Mouse (Mus musculus) lung, embryonic 14.5 days (tissue): ENCODE measurements around the gene Crk. TPM values are rescaled to one million over a fixed set of nuclear protein-coding genes. Genes with fewer than 3 reads are reported as not detected.

Experiments used
- ATAC-seq: fragments of 200-750 bp; cut with Nextera tagmentation; 2 replicates; pipeline ENCODE4 v1.8.0; 2017; ENCODE audit warnings: mild to moderate bottlenecking, moderate TSS enrichment, moderate library complexity; ENCODE audit not compliant: insufficient read depth
- DNase-seq: peaks from one replicate; pipeline ENCODE4 v3.0.0-alpha.2; 2015
- H3K27ac ChIP-seq: fragments of 300-500 bp; sonication (generic); 2 replicates; pipeline ENCODE4 v1.5.1; 2014; ENCODE audit warnings: low read depth, mild to moderate bottlenecking, moderate library complexity
- H3K27me3 ChIP-seq: fragments of 300-500 bp; sonication (generic); 2 replicates; pipeline ENCODE4 v1.6.1; 2014; ENCODE audit warnings: low read length, control low read depth; ENCODE audit not compliant: insufficient read depth
- H3K36me3 ChIP-seq: fragments of 300-500 bp; sonication (generic); 2 replicates; pipeline ENCODE4 v1.6.1; 2014; ENCODE audit warnings: control low read depth; ENCODE audit not compliant: insufficient read depth
- H3K4me1 ChIP-seq: fragments of 300-500 bp; sonication (generic); 2 replicates; pipeline ENCODE4 v1.6.1; 2014; ENCODE audit warnings: antibody characterized with exemption, control low read depth; ENCODE audit not compliant: insufficient read depth
- H3K4me2 ChIP-seq: fragments of 300-500 bp; sonication (generic); 2 replicates; pipeline ENCODE4 v1.6.1; 2014; ENCODE audit warnings: mild to moderate bottlenecking
- H3K4me3 ChIP-seq: fragments of 300-500 bp; sonication (generic); 2 replicates; pipeline ENCODE4 v1.5.1; 2014; ENCODE audit warnings: low read depth, low read length
- H3K9ac ChIP-seq: fragments of 300-500 bp; sonication (generic); 2 replicates; pipeline ENCODE4 v1.6.1; 2014
- H3K9me3 ChIP-seq: fragments of 300-500 bp; sonication (generic); 2 replicates; pipeline ENCODE4 v1.6.1; 2016; ENCODE audit warnings: low read depth, low read length, control low read depth
- CTCF ChIP-seq: IDR thresholded peaks from 2 replicates; pipeline ENCODE4 v1.5.1; 2016; ENCODE audit warnings: antibody characterized with exemption, low read depth
- WGBS: fragments of 180-500 bp; shearing (Covaris S2); extraction: QIAGEN DNeasy Blood & Tissue Kit; methylation state at CpG from one replicate; pipeline ENCODE4 v1.1.7; 2014; 5-methylcytosine and 5-hydroxymethylcytosine counted together
- polyA plus RNA-seq: library from polyadenylated mRNA; unstranded; fragments of >200 nt; fragmentation: Nextera tagmentation; extraction: Ambion mirVana; gene quantifications from 2 replicates; pipeline ENCODE4 v1.2.1, GENCODE M21; 2014

The Crk gene
- polyA plus RNA-seq = 109 and 116 TPM in 2 replicates

GRCm38 (mm10) chr11:75678747-75679438, at the start of gene Crk:
Gene Crk, plus strand, starts transcription at chr11:75679259.
- peak within 1 kb of the TSS; percentile 82 for H3K4me2 ChIP-seq
- TF ChIP-seq CTCF = no peak
- DNase-seq = peak; percentile 100

GRCm38 (mm10) chr11:75630098-75630497, 49.0 kb upstream of the Crk start:
- Histone ChIP-seq H3K4me2 (peak overlapping the region; percentile 70), H3K27ac (peak overlapping the region; percentile 86), H3K4me1 (no peaks in the 10 kb centered on the region), H3K36me3 (peaks cover 34% of the 10 kb centered on the region), H3K27me3 (no peaks in the 10 kb centered on the region), H3K9me3 (no peaks in the 10 kb centered on the region), H3K4me3 (peak overlapping the region; percentile 64), H3K9ac (peak overlapping the region; percentile 69)
- DNase-seq = no peak
- no peak; the same call in 1 of the 2 replicates for ATAC-seq
- WGBS = 7% methylated on average over 5 of the region's 5 CpGs
- no peak for TF ChIP-seq CTCF

More at GRCm38 (mm10) chr11:75678747-75679438, at the start of gene Crk:
- peak; percentile 97 for ATAC-seq
- Histone ChIP-seq H3K27ac (peak within 1 kb of the TSS; percentile 94), H3K36me3 (peaks cover 10% of the 10 kb centered on the region), H3K27me3 (no peaks in the 10 kb centered on the region), H3K9ac (peak within 1 kb of the TSS; percentile 96), H3K9me3 (no peaks in the 10 kb centered on the region), H3K4me1 (0 out of 2 replicates have a peak, but pooled peaks cover 8% of the 10 kb centered on the region), H3K4me3 (peak within 1 kb of the TSS; percentile 100)
- WGBS = 0% methylated on average over 53 of the region's 55 CpGs

- Histone ChIP-seq H3K27me3 (no peaks in the 10 kb centered on the region), H3K4me3 (peak within 1 kb of the TSS; percentile 64), H3K4me2 (peak within 1 kb of the TSS; percentile 70), H3K27ac (peak within 1 kb of the TSS; percentile 86), H3K9ac (peak within 1 kb of the TSS; percentile 69), H3K9me3 (no peaks in the 10 kb centered on the region), H3K36me3 (peaks cover 27% of the 10 kb centered on the region), H3K4me1 (no peaks in the 10 kb centered on the region)
- peak; percentile 99 for DNase-seq
- TF ChIP-seq CTCF = no peak
- ATAC-seq = peak; percentile 99
- WGBS = under 1% methylated on average over 53 of the region's 53 CpGs
These were observed 48.3 kb upstream of the Crk start, which contains the start of gene Inpp5k for GRCm38 (mm10) chr11:75630645-75631229. Gene Inpp5k, plus strand, starts transcription at chr11:75630988.

- Histone ChIP-seq H3K4me3 (peak overlapping the region; percentile 64), H3K27ac (no peak overlapping the region), H3K27me3 (no peaks in the 10 kb centered on the region), H3K4me2 (peak overlapping the region; percentile 70), H3K9me3 (no peaks in the 10 kb centered on the region), H3K4me1 (no peaks in the 10 kb centered on the region), H3K9ac (peak overlapping the region; percentile 69), H3K36me3 (peaks cover 18% of the 10 kb centered on the region)
- DNase-seq (peak; percentile 61), ATAC-seq (no peak)
- peak; percentile 54 for TF ChIP-seq CTCF
- 5% methylated on average over 13 of the region's 13 CpGs for WGBS
These were observed 47.4 kb upstream of the Crk start for GRCm38 (mm10) chr11:75631561-75632225.

- no peak overlapping the region for H3K9ac ChIP-seq
- ATAC-seq = no peak
- WGBS = 88% methylated on average over 5 of the region's 5 CpGs
These were observed 46.1 kb upstream of the Crk start for GRCm38 (mm10) chr11:75632921-75633320.

GRCm38 (mm10) chr11:75634801-75635200, 44.3 kb upstream of the Crk start:
- H3K4me2 ChIP-seq = no peak overlapping the region
- H3K9ac ChIP-seq = no peak overlapping the region
- WGBS = 67% methylated on average over 3 of the region's 3 CpGs
- no peak overlapping the region; the same call in 1 of the 2 replicates for H3K27ac ChIP-seq
- no peaks in the 10 kb centered on the region for H3K36me3 ChIP-seq
- TF ChIP-seq CTCF = no peak
- H3K4me1 ChIP-seq = no peaks in the 10 kb centered on the region
- no peak overlapping the region for H3K4me3 ChIP-seq
- no peak for ATAC-seq
- H3K27me3 ChIP-seq = no peaks in the 10 kb centered on the region
- DNase-seq = no peak
- no peaks in the 10 kb centered on the region for H3K9me3 ChIP-seq

More at GRCm38 (mm10) chr11:75632921-75633320, 46.1 kb upstream of the Crk start:
- no peaks in the 10 kb centered on the region for H3K9me3 ChIP-seq
- no peaks in the 10 kb centered on the region for H3K4me1 ChIP-seq
- H3K36me3 ChIP-seq = peaks cover 7% of the 10 kb centered on the region
- no peak overlapping the region for H3K4me2 ChIP-seq
- H3K27me3 ChIP-seq = no peaks in the 10 kb centered on the region
- no peak for TF ChIP-seq CTCF
- no peak overlapping the region for H3K4me3 ChIP-seq
- no peak for DNase-seq
- no peak overlapping the region for H3K27ac ChIP-seq

- no peak for DNase-seq
- H3K27ac ChIP-seq = no peak overlapping the region; the same call in 1 of the 2 replicates
- no peaks in the 10 kb centered on the region for H3K27me3 ChIP-seq
These were observed 43.7 kb upstream of the Crk start for GRCm38 (mm10) chr11:75635315-75635714.

More at GRCm38 (mm10) chr11:75635315-75635714, 43.7 kb upstream of the Crk start:
- Histone ChIP-seq H3K36me3 (no peaks in the 10 kb centered on the region), H3K4me3 (no peak overlapping the region), H3K4me2 (no peak overlapping the region), H3K9me3 (no peaks in the 10 kb centered on the region), H3K4me1 (no peaks in the 10 kb centered on the region), H3K9ac (no peak overlapping the region)
- no peak for ATAC-seq
- no peak for TF ChIP-seq CTCF
- 44% methylated on average over 11 of the region's 11 CpGs for WGBS
